Mouse (Mus musculus): Measurements from ENCODE around the gene Fam228a. TPM values are rescaled to one million over a fixed set of nuclear protein-coding genes. Genes with fewer than 3 reads are reported as not detected.
"Not testable (repeated sequence)": the region's sequence is repeated elsewhere in the genome, so short reads cannot be mapped to it uniquely, and the experiment has no call there.

Fam228a gene
- polyA plus RNA-seq, 1 experiment from 2014 or later = 0.28 TPM

DNA sequence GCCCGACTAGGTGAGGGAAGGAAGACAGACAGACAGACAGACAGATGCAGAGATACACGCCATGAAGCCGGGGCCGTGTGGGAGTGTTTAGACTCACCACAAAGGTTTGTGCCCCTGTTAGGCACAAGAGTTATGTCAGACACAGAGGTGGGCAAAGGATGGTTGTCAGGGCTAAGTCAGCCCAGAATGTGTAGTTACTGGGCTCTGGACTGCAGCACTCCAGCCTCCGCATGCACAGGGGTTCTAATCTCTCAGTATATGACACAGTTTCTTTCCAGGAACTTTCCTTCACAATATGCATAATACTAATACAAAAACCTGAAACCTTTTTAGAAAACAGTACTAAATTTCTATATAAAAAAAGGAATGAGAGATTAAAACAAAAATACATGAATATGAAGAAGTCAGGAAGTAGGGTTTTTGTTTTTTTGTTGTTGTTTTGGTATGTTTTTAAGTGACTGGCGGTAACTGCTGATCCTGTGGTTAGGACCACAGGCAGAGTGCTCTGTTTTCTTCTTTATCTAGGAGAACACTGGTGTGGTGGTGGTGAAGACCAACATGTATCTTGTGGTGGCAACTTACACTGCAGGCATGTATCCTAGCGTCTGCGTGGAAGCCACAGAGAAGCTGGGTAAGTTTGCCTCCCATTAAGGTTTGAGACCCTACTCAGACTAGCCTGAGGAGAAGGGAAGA is 36.8 kb upstream of the Fam228a start:
- H3K27me3 ChIP-seq (ENCODE audit: control insufficient read depth, insufficient read depth, low read length) = no peaks in the 10 kb centered on the region
- no peak overlapping the region for H3K9ac ChIP-seq (ENCODE audit: low read length)
- DNase-seq (ENCODE audit: low spot score) (no peak), ATAC-seq (ENCODE audit: insufficient number of reproducible peaks, low FRiP score, low TSS enrichment, low read depth) (no peak)
- H3K4me2 ChIP-seq (ENCODE audit: low read depth, severe bottlenecking) = no peak overlapping the region
- no peaks in the 10 kb centered on the region for H3K36me3 ChIP-seq (ENCODE audit: control insufficient read depth, insufficient read depth, low read length)
- no peaks in the 10 kb centered on the region for H3K4me1 ChIP-seq (ENCODE audit: control insufficient read depth, insufficient read depth, low read length)
- 87% methylated on average over 8 of the region's 8 CpGs for WGBS
- no peak overlapping the region for H3K27ac ChIP-seq (replicated peaks; ENCODE audit: low read depth, low read length)
- no peak overlapping the region for H3K4me3 ChIP-seq (ENCODE audit: low read depth, low read length)
- H3K9me3 ChIP-seq (ENCODE audit: control insufficient read depth, low read length) = no peaks in the 10 kb centered on the region

DNA sequence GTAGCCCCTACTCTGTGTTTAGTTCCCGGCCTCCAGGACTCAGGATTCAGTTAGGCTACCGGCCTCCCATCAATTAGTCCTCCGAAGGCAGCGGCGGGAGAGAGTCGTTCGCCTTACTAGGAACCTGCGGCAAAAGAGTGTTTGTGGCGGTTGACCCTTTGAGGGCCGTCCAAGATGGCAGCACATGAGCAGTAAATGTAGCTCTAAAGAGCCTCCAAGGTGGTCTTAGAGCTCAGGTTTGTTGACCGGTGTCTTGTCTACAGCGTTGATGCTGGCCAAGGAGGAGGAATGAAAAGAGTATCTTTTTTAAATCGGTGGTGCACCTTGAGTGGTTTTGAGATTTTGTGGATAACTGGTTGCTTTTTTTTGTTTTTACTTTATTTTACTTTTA is 31.1 kb upstream of the Fam228a start:
- Histone ChIP-seq H3K9ac (ENCODE audit: low read length) (peak overlapping the region; percentile 90), H3K4me2 (ENCODE audit: low read depth, severe bottlenecking) (peak overlapping the region; percentile 53), H3K9me3 (ENCODE audit: control insufficient read depth, low read length) (no peaks in the 10 kb centered on the region), H3K4me3 (ENCODE audit: low read depth, low read length) (peak overlapping the region; percentile 58), H3K27me3 (ENCODE audit: control insufficient read depth, insufficient read depth, low read length) (no peaks in the 10 kb centered on the region), H3K27ac (replicated peaks; ENCODE audit: low read depth, low read length) (peak overlapping the region; percentile 77; the same call in 1 of the 2 replicates), H3K36me3 (ENCODE audit: control insufficient read depth, insufficient read depth, low read length) (no peaks in the 10 kb centered on the region), H3K4me1 (ENCODE audit: control insufficient read depth, insufficient read depth, low read length) (no peaks in the 10 kb centered on the region)
- no peak for ATAC-seq (ENCODE audit: insufficient number of reproducible peaks, low FRiP score, low TSS enrichment, low read depth)
- 20% methylated on average over 13 of the region's 13 CpGs for WGBS
- DNase-seq (ENCODE audit: low spot score) = no peak

DNA sequence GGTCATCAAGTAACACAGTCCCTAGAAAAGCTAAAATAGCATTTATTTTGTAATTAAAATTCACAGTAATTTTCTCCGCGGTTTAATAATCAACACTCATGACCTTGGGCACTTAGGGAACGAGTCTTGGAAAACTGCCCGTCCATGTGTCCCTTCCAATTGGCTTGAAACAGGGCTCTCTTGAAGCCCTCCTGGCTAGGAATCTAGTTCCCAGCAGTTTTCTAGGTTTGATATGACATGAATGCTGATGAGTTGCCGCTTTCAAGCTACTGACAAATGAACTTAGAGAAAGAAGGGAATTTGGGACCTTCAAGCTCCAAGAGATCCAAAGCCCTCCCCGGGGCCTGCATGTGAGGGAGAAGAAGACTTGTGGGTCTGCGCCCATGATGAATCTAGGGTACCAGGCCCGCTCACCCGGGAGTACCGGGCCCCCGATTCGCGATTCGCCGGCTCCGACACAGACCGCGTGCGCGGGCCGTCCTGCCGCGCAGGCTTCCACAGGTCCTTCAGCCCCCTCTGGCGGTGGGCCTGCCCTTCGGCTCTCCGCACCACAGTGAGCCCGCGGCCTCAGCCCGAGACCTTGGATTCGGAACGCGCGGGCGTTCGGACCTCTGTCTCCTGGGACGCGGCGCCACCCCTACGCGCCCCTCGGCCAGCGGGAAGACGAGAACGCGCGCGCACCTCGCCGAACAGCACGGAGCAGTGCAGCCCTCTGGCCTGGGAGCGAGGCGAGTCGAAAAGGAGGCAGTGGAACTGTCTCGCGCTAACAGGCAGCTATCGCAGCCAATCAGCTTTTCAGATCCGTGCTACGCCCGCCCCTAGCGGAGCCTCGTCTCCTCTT is 30.5 kb upstream of the Fam228a start, which contains the start of the genes Pfn4 and Fam228b:
TSS of gene Pfn4 (plus strand) at position 531 of the 841 bp plus-strand sequence.
TSS of gene Fam228b (minus strand) at position 776 of the 841 bp plus-strand sequence.
- no peaks in the 10 kb centered on the region for H3K4me1 ChIP-seq (ENCODE audit: control insufficient read depth, insufficient read depth, low read length)
- 4% methylated on average over 59 of the region's 61 CpGs for WGBS
- H3K9ac ChIP-seq (ENCODE audit: low read length) = peak within 1 kb of the TSS; percentile 90
- no peaks in the 10 kb centered on the region for H3K27me3 ChIP-seq (ENCODE audit: control insufficient read depth, insufficient read depth, low read length)
- H3K9me3 ChIP-seq (ENCODE audit: control insufficient read depth, low read length) = no peaks in the 10 kb centered on the region
- DNase-seq (ENCODE audit: low spot score) (peak; percentile 98), ATAC-seq (ENCODE audit: insufficient number of reproducible peaks, low FRiP score, low TSS enrichment, low read depth) (peak; percentile 99)
- peak within 1 kb of the TSS; percentile 53 for H3K4me2 ChIP-seq (ENCODE audit: low read depth, severe bottlenecking)
- H3K36me3 ChIP-seq (ENCODE audit: control insufficient read depth, insufficient read depth, low read length) = no peaks in the 10 kb centered on the region
- peak within 1 kb of the TSS; percentile 77; the same call in 1 of the 2 replicates for H3K27ac ChIP-seq (replicated peaks; ENCODE audit: low read depth, low read length)
- peak within 1 kb of the TSS; percentile 58 for H3K4me3 ChIP-seq (ENCODE audit: low read depth, low read length)

DNA sequence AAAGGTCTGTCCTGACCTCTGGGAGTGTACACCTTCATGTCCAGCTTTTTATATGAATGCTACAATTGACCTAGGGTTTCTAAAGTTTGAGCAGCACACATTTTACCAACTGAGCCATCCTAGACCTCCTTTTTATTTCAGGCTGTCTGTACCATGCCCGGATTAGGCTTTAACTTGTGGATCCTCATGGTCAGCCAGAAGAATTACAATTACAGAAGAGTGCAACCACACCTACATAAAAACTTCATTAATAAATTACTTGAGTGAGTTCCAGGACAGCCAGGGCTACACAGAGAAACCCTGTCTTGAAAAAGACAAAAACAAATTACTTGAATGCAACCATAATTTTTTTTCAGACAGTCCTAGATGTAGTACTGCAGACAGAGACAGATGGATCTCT is 18.8 kb upstream of the Fam228a start:
- H3K9me3 ChIP-seq (ENCODE audit: control insufficient read depth, low read length) = no peaks in the 10 kb centered on the region
- WGBS = 88% methylated on average over 1 of the region's 1 CpGs
- no peak for DNase-seq (ENCODE audit: low spot score)

DNA sequence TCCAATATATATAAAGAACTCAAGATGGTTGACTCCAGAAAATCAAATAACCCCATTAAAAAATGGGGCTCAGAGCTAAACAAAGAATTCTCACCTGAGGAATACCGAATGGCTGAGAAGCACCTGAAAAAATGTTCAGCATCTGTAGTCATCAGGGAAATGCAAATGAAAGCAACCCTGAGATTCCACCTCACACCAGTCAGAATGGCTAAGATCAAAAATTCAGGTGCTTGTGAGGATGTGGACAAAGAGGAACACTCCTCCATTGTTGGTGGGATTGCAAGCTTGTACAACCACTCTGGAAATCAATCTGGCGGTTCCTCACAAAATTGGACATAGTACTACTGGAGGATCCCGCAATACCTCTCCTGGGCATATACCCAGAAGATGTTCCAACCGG is 16.2 kb upstream of the Fam228a start:
- not testable (repeated sequence) for H3K4me3 ChIP-seq (ENCODE audit: low read depth, low read length); H3K4me2 ChIP-seq (ENCODE audit: low read depth, severe bottlenecking); H3K9ac ChIP-seq (ENCODE audit: low read length); H3K9me3 ChIP-seq (ENCODE audit: control insufficient read depth, low read length); H3K27me3 ChIP-seq (ENCODE audit: control insufficient read depth, insufficient read depth, low read length); H3K27ac ChIP-seq (replicated peaks; ENCODE audit: low read depth, low read length); DNase-seq (ENCODE audit: low spot score); H3K4me1 ChIP-seq (ENCODE audit: control insufficient read depth, insufficient read depth, low read length); ATAC-seq (ENCODE audit: insufficient number of reproducible peaks, low FRiP score, low TSS enrichment, low read depth); H3K36me3 ChIP-seq (ENCODE audit: control insufficient read depth, insufficient read depth, low read length)
- WGBS = 92% methylated on average over 4 of the region's 4 CpGs

More for the DNA sequence above, 18.8 kb upstream of the Fam228a start:
- ATAC-seq (ENCODE audit: insufficient number of reproducible peaks, low FRiP score, low TSS enrichment, low read depth) = no peak
- Histone ChIP-seq H3K4me1 (ENCODE audit: control insufficient read depth, insufficient read depth, low read length) (no peaks in the 10 kb centered on the region), H3K27me3 (ENCODE audit: control insufficient read depth, insufficient read depth, low read length) (no peaks in the 10 kb centered on the region), H3K4me3 (ENCODE audit: low read depth, low read length) (no peak overlapping the region), H3K4me2 (ENCODE audit: low read depth, severe bottlenecking) (no peak overlapping the region), H3K27ac (replicated peaks; ENCODE audit: low read depth, low read length) (no peak overlapping the region), H3K9ac (ENCODE audit: low read length) (no peak overlapping the region), H3K36me3 (ENCODE audit: control insufficient read depth, insufficient read depth, low read length) (no peaks in the 10 kb centered on the region)

DNA sequence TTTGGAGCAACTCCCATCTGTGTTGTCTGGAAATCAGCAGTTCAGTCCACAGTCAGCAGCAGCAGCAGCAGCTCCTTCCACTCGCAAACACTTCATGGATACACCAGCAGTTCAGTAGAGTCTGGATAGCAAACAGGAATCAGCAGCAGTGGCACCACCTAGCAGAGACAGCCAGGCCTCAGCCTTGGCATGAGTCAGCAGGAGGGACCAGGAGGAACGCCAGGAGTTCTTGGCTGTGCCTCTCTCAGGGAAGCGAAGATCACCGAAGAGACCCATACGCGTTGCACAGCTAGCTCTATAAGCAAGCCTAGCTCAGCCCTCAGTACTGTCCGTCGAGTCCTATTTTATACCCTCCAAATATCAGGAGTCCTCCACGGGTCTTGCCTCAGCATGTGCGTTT is 6.3 kb upstream of the Fam228a start:
- no peak for ATAC-seq (ENCODE audit: insufficient number of reproducible peaks, low FRiP score, low TSS enrichment, low read depth)
- Histone ChIP-seq H3K36me3 (ENCODE audit: control insufficient read depth, insufficient read depth, low read length) (no peaks in the 10 kb centered on the region), H3K27me3 (ENCODE audit: control insufficient read depth, insufficient read depth, low read length) (no peaks in the 10 kb centered on the region), H3K9me3 (ENCODE audit: control insufficient read depth, low read length) (no peaks in the 10 kb centered on the region), H3K27ac (replicated peaks; ENCODE audit: low read depth, low read length) (no peak overlapping the region), H3K4me2 (ENCODE audit: low read depth, severe bottlenecking) (no peak overlapping the region), H3K4me3 (ENCODE audit: low read depth, low read length) (no peak overlapping the region), H3K4me1 (ENCODE audit: control insufficient read depth, insufficient read depth, low read length) (no peaks in the 10 kb centered on the region), H3K9ac (ENCODE audit: low read length) (no peak overlapping the region)
- DNase-seq (ENCODE audit: low spot score) = no peak
- 91% methylated on average over 10 of the region's 10 CpGs for WGBS

DNA sequence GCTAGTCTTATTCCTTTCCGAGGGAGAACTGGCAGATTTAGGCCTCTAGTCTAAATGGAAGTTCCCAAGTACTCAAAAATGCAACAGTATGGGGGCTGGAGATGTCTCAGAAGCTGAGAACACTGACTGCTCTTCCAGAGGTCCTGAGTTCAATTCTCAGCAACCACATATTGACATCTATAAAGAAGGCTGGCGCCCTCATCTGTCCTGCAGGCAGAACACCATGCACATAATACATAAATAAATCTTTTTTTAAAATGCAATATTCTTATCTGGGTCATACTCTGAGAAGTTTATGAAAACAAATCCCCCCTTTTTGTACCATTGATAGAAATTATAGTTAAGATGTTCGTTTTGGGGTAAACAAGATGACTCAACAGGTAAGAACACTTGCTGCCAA is 4.0 kb upstream of the Fam228a start:
- DNase-seq (ENCODE audit: low spot score) (no peak), ATAC-seq (ENCODE audit: insufficient number of reproducible peaks, low FRiP score, low TSS enrichment, low read depth) (no peak)
- Histone ChIP-seq H3K4me2 (ENCODE audit: low read depth, severe bottlenecking) (no peak overlapping the region), H3K9me3 (ENCODE audit: control insufficient read depth, low read length) (no peaks in the 10 kb centered on the region), H3K27me3 (ENCODE audit: control insufficient read depth, insufficient read depth, low read length) (no peaks in the 10 kb centered on the region), H3K27ac (replicated peaks; ENCODE audit: low read depth, low read length) (no peak overlapping the region), H3K36me3 (ENCODE audit: control insufficient read depth, insufficient read depth, low read length) (no peaks in the 10 kb centered on the region), H3K4me3 (ENCODE audit: low read depth, low read length) (no peak overlapping the region), H3K9ac (ENCODE audit: low read length) (no peak overlapping the region), H3K4me1 (ENCODE audit: control insufficient read depth, insufficient read depth, low read length) (no peaks in the 10 kb centered on the region)
- WGBS = 82% methylated on average over 3 of the region's 3 CpGs

DNA sequence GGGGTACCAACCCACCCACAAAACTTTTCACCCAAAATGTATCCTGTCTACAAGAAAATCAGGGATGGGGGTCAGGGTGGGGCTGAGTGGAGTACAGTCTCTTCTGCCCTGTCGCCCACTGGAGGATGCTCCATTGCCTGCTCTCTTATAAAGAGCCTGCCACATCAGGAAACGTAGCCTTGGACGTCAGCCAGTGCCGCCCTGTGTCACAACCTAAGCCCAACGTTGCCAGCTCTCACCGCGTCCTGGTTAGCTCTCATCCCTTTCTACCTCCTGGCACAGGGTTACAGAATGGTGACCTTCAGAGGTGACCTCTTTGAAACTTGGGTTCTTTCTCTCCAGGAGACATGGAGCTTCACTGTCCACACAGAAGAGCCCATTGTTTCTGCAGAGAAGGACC is 2.6 kb upstream of the Fam228a start:
- no peaks in the 10 kb centered on the region for H3K36me3 ChIP-seq (ENCODE audit: control insufficient read depth, insufficient read depth, low read length)
- ATAC-seq (ENCODE audit: insufficient number of reproducible peaks, low FRiP score, low TSS enrichment, low read depth) = no peak
- WGBS = 85% methylated on average over 7 of the region's 7 CpGs
- no peaks in the 10 kb centered on the region for H3K9me3 ChIP-seq (ENCODE audit: control insufficient read depth, low read length)
- no peak overlapping the region for H3K4me2 ChIP-seq (ENCODE audit: low read depth, severe bottlenecking)
- H3K9ac ChIP-seq (ENCODE audit: low read length) = no peak overlapping the region
- H3K27me3 ChIP-seq (ENCODE audit: control insufficient read depth, insufficient read depth, low read length) = no peaks in the 10 kb centered on the region
- no peak for DNase-seq (ENCODE audit: low spot score)
- no peaks in the 10 kb centered on the region for H3K4me1 ChIP-seq (ENCODE audit: control insufficient read depth, insufficient read depth, low read length)
- H3K4me3 ChIP-seq (ENCODE audit: low read depth, low read length) = no peak overlapping the region
- H3K27ac ChIP-seq (replicated peaks; ENCODE audit: low read depth, low read length) = no peak overlapping the region
